Mouse (Mus musculus) CD4-positive, CD25-positive, alpha-beta regulatory T cell, adult 2 months (primary cell): ENCODE data around the gene Cib1.

ENCODE experiments used
- DNase-seq: peaks from one replicate; pipeline ENCODE4 v3.0.0-alpha.2; 2012; ENCODE audit warnings: low read depth, low spot score

Cib1 gene

GRCm38 (mm10) chr7:80201888-80202540, 30.6 kb downstream of the Cib1 start:
- no peak for DNase-seq

- DNase-seq, result no peak
These were observed 31.6 kb downstream of the Cib1 start for GRCm38 (mm10) chr7:80200963-80201539.

- no peak for DNase-seq
These were observed 32.0 kb downstream of the Cib1 start for GRCm38 (mm10) chr7:80200588-80200945.

GRCm38 (mm10) chr7:80199851-80200587, 32.6 kb downstream of the Cib1 start:
- DNase-seq, result no peak

GRCm38 (mm10) chr7:80199286-80199685, 33.3 kb downstream of the Cib1 start:
- DNase-seq, result no peak

GRCm38 (mm10) chr7:80198863-80199262, 33.8 kb downstream of the Cib1 start:
- DNase-seq, result no peak

GRCm38 (mm10) chr7:80197941-80198778, 34.5 kb downstream of the Cib1 start:
- peak; percentile 79 for DNase-seq

- DNase-seq, result peak; percentile 49
These were observed 35.2 kb downstream of the Cib1 start for GRCm38 (mm10) chr7:80197371-80197770.

GRCm38 (mm10) chr7:80195576-80196263, 36.9 kb downstream of the Cib1 start:
- no peak for DNase-seq

GRCm38 (mm10) chr7:80195146-80195545, 37.5 kb downstream of the Cib1 start:
- DNase-seq, result no peak

GRCm38 (mm10) chr7:80193941-80194739, 38.5 kb downstream of the Cib1 start:
- DNase-seq, result no peak

GRCm38 (mm10) chr7:80192226-80193061, 40.2 kb downstream of the Cib1 start:
- peak; percentile 89 for DNase-seq

- DNase-seq, result no peak
These were observed 41.2 kb downstream of the Cib1 start for GRCm38 (mm10) chr7:80191455-80191854.

- no peak for DNase-seq
These were observed 43.3 kb downstream of the Cib1 start for GRCm38 (mm10) chr7:80189147-80189933.

- no peak for DNase-seq
These were observed 44.0 kb downstream of the Cib1 start for GRCm38 (mm10) chr7:80188579-80189125.

- DNase-seq, result no peak
These were observed 45.1 kb downstream of the Cib1 start for GRCm38 (mm10) chr7:80187501-80187900.

- peak; percentile 79 for DNase-seq
These were observed 45.9 kb downstream of the Cib1 start, which contains the start of gene Sema4b for GRCm38 (mm10) chr7:80186531-80187296. Gene Sema4b (plus strand): TSS chr7:80186841.

GRCm38 (mm10) chr7:80186021-80186420, 46.6 kb downstream of the Cib1 start:
- no peak for DNase-seq
